Mouse (Mus musculus) liver, embryonic 11.5 days (tissue): ENCODE measurements around the gene Ccdc24. TPM values are rescaled to one million over a fixed set of nuclear protein-coding genes. Genes with fewer than 3 reads are reported as not detected.

Experiments
- ATAC-seq: fragments of 200-750 bp; cut with Nextera tagmentation; replicated peaks from 2 replicates; pipeline ENCODE4 v1.8.0; 2017; ENCODE audit warnings: moderate number of reproducible peaks, mild to moderate bottlenecking, moderate TSS enrichment, moderate library complexity; ENCODE audit not compliant: low FRiP score
- DNase-seq: peaks from one replicate; pipeline ENCODE4 v3.0.0-alpha.2; 2017; ENCODE audit warnings: low spot score
- H3K27ac ChIP-seq: fragments of 300-500 bp; sonication (generic); 2 replicates; pipeline ENCODE4 v1.5.1; 2014; ENCODE audit warnings: mild to moderate bottlenecking, low read depth, low read length, control low read depth
- H3K27me3 ChIP-seq: fragments of 300-500 bp; sonication (generic); replicated peaks from 2 replicates; pipeline ENCODE4 v1.6.1; 2014; ENCODE audit warnings: low read length, mixed read lengths; ENCODE audit not compliant: control insufficient read depth, insufficient read depth
- H3K36me3 ChIP-seq: fragments of 300-500 bp; sonication (generic); 2 replicates; pipeline ENCODE4 v1.6.1; 2014; ENCODE audit warnings: mild to moderate bottlenecking, low read length, moderate library complexity, mixed read lengths; ENCODE audit not compliant: control insufficient read depth, insufficient read depth
- H3K4me1 ChIP-seq: fragments of 300-500 bp; sonication (generic); replicated peaks from 2 replicates; pipeline ENCODE4 v1.6.1; 2014; ENCODE audit warnings: low read length, mixed read lengths; ENCODE audit not compliant: control insufficient read depth, insufficient read depth
- H3K4me2 ChIP-seq: fragments of 300-500 bp; sonication (generic); 2 replicates; pipeline ENCODE4 v1.6.1; 2014; ENCODE audit warnings: mild to moderate bottlenecking, control low read depth, moderate library complexity
- H3K4me3 ChIP-seq: fragments of 300-500 bp; sonication (generic); 2 replicates; pipeline ENCODE4 v1.5.1; 2014; ENCODE audit warnings: low read depth, low read length, control low read depth
- H3K9ac ChIP-seq: fragments of 300-500 bp; sonication (generic); 2 replicates; pipeline ENCODE4 v1.6.1; 2014; ENCODE audit warnings: low read depth, low read length, control low read depth
- H3K9me3 ChIP-seq: fragments of 300-500 bp; sonication (generic); 2 replicates; pipeline ENCODE4 v1.6.1; 2016; ENCODE audit warnings: low read length, inconsistent platforms, mixed read lengths; ENCODE audit not compliant: control insufficient read depth
- WGBS: fragments of 180-500 bp; shearing (Covaris S2); extraction: QIAGEN DNeasy Blood & Tissue Kit; methylation state at CpG from one replicate; pipeline ENCODE4 v1.1.7; 2014; 5-methylcytosine and 5-hydroxymethylcytosine counted together
- polyA plus RNA-seq: library from polyadenylated mRNA; unstranded; fragments of >200 nt; fragmentation: Nextera tagmentation; extraction: Ambion mirVana; gene quantifications from 2 replicates; pipeline ENCODE4 v1.2.1, GENCODE M21; 2014

Gene Ccdc24
- polyA plus RNA-seq, 1 experiment from 2014 or later, result 1.5 TPM

GRCm38 (mm10) chr4:117914591-117915442 lies 42.5 kb upstream of the Ccdc24 start, which contains the start of gene Ipo13:
Gene Ipo13 (minus strand): TSS chr4:117914999.
- H3K27me3 ChIP-seq, result no peaks in the 10 kb centered on the region
- no peaks in the 10 kb centered on the region for H3K9me3 ChIP-seq
- peak within 1 kb of the TSS; percentile 86 for H3K4me3 ChIP-seq
- WGBS, result under 1% methylated on average over 61 of the region's 61 CpGs
- peak within 1 kb of the TSS; percentile 81 for H3K9ac ChIP-seq
- ATAC-seq (peak; percentile 90), DNase-seq (peak; percentile 99)
- peaks cover 13% of the 10 kb centered on the region; the same call in 1 of the 2 replicates for H3K36me3 ChIP-seq
- H3K4me2 ChIP-seq, result peak within 1 kb of the TSS; percentile 99
- H3K4me1 ChIP-seq, result peaks cover 32% of the 10 kb centered on the region
- peak within 1 kb of the TSS; percentile 64 for H3K27ac ChIP-seq

- Histone ChIP-seq H3K9ac (peak overlapping the region; percentile 81), H3K4me1 (peaks cover 32% of the 10 kb centered on the region), H3K36me3 (peaks cover 15% of the 10 kb centered on the region; the same call in 1 of the 2 replicates), H3K9me3 (no peaks in the 10 kb centered on the region), H3K27ac (no peak overlapping the region), H3K4me3 (peak overlapping the region; percentile 86), H3K4me2 (peak overlapping the region; percentile 99), H3K27me3 (no peaks in the 10 kb centered on the region)
- DNase-seq (no peak), ATAC-seq (peak; percentile 2; the same call in 1 of the 2 replicates)
- WGBS, result 19% methylated on average over 8 of the region's 8 CpGs
These were observed 41.7 kb upstream of the Ccdc24 start for GRCm38 (mm10) chr4:117914031-117914430.

GRCm38 (mm10) chr4:117913421-117913820 lies 41.1 kb upstream of the Ccdc24 start:
- ATAC-seq, result no peak
- Histone ChIP-seq H3K9me3 (no peaks in the 10 kb centered on the region), H3K27ac (no peak overlapping the region), H3K36me3 (peaks cover 17% of the 10 kb centered on the region; the same call in 1 of the 2 replicates), H3K9ac (peak overlapping the region; percentile 81; the same call in 1 of the 2 replicates), H3K4me3 (peak overlapping the region; percentile 86), H3K4me1 (peaks cover 32% of the 10 kb centered on the region), H3K4me2 (peak overlapping the region; percentile 99), H3K27me3 (no peaks in the 10 kb centered on the region)
- WGBS, result 61% methylated on average over 3 of the region's 3 CpGs
- no peak for DNase-seq

- no peak overlapping the region for H3K9ac ChIP-seq
- no peak for ATAC-seq
- no peak overlapping the region for H3K27ac ChIP-seq
- DNase-seq, result no peak
- no peaks in the 10 kb centered on the region for H3K27me3 ChIP-seq
- 71% methylated on average over 7 of the region's 7 CpGs for WGBS
- H3K4me1 ChIP-seq, result peaks cover 29% of the 10 kb centered on the region
- H3K4me3 ChIP-seq, result no peak overlapping the region
- H3K4me2 ChIP-seq, result peak overlapping the region; percentile 99
- no peaks in the 10 kb centered on the region for H3K9me3 ChIP-seq
- H3K36me3 ChIP-seq, result peaks cover 17% of the 10 kb centered on the region; the same call in 1 of the 2 replicates
These were observed 40.4 kb upstream of the Ccdc24 start for GRCm38 (mm10) chr4:117912685-117913273.

- no peak overlapping the region for H3K4me3 ChIP-seq
- no peak for ATAC-seq
- no peak overlapping the region for H3K9ac ChIP-seq
- no peak overlapping the region for H3K27ac ChIP-seq
- H3K27me3 ChIP-seq, result no peaks in the 10 kb centered on the region
- H3K4me2 ChIP-seq, result no peak overlapping the region
- WGBS, result 92% methylated on average over 13 of the region's 13 CpGs
- H3K4me1 ChIP-seq, result peaks cover 24% of the 10 kb centered on the region
- no peak for DNase-seq
- H3K9me3 ChIP-seq, result no peaks in the 10 kb centered on the region
- peaks cover 17% of the 10 kb centered on the region; the same call in 1 of the 2 replicates for H3K36me3 ChIP-seq
These were observed 39.8 kb upstream of the Ccdc24 start for GRCm38 (mm10) chr4:117912131-117912561.

GRCm38 (mm10) chr4:117908834-117909453 lies 36.6 kb upstream of the Ccdc24 start:
- peaks cover 12% of the 10 kb centered on the region for H3K4me1 ChIP-seq
- no peak overlapping the region for H3K27ac ChIP-seq
- WGBS, result 84% methylated on average over 8 of the region's 8 CpGs
- H3K36me3 ChIP-seq, result peaks cover 32% of the 10 kb centered on the region; the same call in 1 of the 2 replicates
- no peak for DNase-seq
- no peak; the same call in 1 of the 2 replicates for ATAC-seq
- no peak overlapping the region for H3K4me3 ChIP-seq
- no peaks in the 10 kb centered on the region for H3K9me3 ChIP-seq
- no peaks in the 10 kb centered on the region for H3K27me3 ChIP-seq
- H3K9ac ChIP-seq, result no peak overlapping the region; the same call in 1 of the 2 replicates
- H3K4me2 ChIP-seq, result no peak overlapping the region

GRCm38 (mm10) chr4:117906196-117906595 lies 33.8 kb upstream of the Ccdc24 start:
- DNase-seq, result no peak
- peaks cover 41% of the 10 kb centered on the region for H3K36me3 ChIP-seq

GRCm38 (mm10) chr4:117904761-117905160 lies 32.4 kb upstream of the Ccdc24 start:
- no peak overlapping the region for H3K9ac ChIP-seq
- no peaks in the 10 kb centered on the region for H3K4me1 ChIP-seq
- H3K9me3 ChIP-seq, result no peaks in the 10 kb centered on the region
- no peak overlapping the region for H3K4me2 ChIP-seq
- WGBS, result 92% methylated on average over 8 of the region's 8 CpGs
- no peaks in the 10 kb centered on the region for H3K27me3 ChIP-seq
- no peak for DNase-seq
- peaks cover 45% of the 10 kb centered on the region for H3K36me3 ChIP-seq
- ATAC-seq, result no peak
- no peak overlapping the region for H3K27ac ChIP-seq
- H3K4me3 ChIP-seq, result no peak overlapping the region

More at GRCm38 (mm10) chr4:117906196-117906595, 33.8 kb upstream of the Ccdc24 start:
- Histone ChIP-seq H3K27me3 (no peaks in the 10 kb centered on the region), H3K27ac (no peak overlapping the region), H3K9ac (no peak overlapping the region), H3K9me3 (no peaks in the 10 kb centered on the region), H3K4me1 (no peaks in the 10 kb centered on the region; the same call in 1 of the 2 replicates), H3K4me3 (no peak overlapping the region), H3K4me2 (no peak overlapping the region)
- 88% methylated on average over 3 of the region's 3 CpGs for WGBS
- no peak for ATAC-seq
